Mouse (Mus musculus): Measurements from ENCODE around the gene Gm38392. TPM values are rescaled to one million over a fixed set of nuclear protein-coding genes. Genes with fewer than 3 reads are reported as not detected.

The Gm38392 gene
- polyA plus RNA-seq, 2 experiments: 5.4 TPM; not detected in 1

DNA sequence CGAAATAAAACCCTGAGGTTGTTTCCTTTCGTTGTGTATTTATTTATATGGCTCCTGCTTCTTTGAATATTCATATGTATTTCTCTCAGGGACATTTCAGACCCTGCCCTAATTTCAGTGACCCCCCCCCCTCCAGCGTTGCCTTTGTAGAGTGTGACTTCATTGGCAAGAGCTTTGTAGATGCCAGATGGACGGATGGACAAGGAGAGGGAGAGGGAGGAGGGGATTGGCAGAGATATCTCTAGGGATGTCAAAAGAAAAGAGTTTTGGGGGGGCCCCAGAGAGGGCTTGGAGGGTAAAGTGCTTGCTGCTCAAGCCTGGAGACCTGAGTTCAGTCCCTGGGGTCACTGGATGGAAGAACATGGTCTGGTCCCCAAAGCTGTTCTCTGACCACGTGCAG lies 83.6 kb downstream of the Gm38392 start:
- WGBS: 18% methylated on average over 5 of the region's 5 CpGs
- no peaks in the 10 kb centered on the region for H3K9me3 ChIP-seq (ENCODE audit: control insufficient read depth, low read length)
- H3K9ac ChIP-seq (ENCODE audit: low read depth, low read length, severe bottlenecking): no peak overlapping the region
- TF ChIP-seq POLR2A (IDR thresholded peaks at IDR 0.05; ENCODE audit: borderline replicate concordance, extremely low read depth, insufficient read depth, insufficient read length): no peak
- ATAC-seq (ENCODE audit: low FRiP score, low read depth): no peak
- H3K27me3 ChIP-seq (ENCODE audit: control insufficient read depth, insufficient read depth, low read length): peaks cover 99% of the 10 kb centered on the region
- H3K27ac ChIP-seq (replicated peaks; ENCODE audit: low read depth, low read length): no peak overlapping the region
- peaks cover 5% of the 10 kb centered on the region; the same call in 1 of the 2 replicates for H3K4me1 ChIP-seq (ENCODE audit: control insufficient read depth, insufficient read depth, low read length)
- H3K4me2 ChIP-seq (replicated peaks; ENCODE audit: low read depth, low read length, severe bottlenecking): no peak overlapping the region
- no peaks in the 10 kb centered on the region for H3K36me3 ChIP-seq (ENCODE audit: control insufficient read depth, insufficient read depth, low read length)
- no peak overlapping the region for H3K4me3 ChIP-seq (replicated peaks; ENCODE audit: low read length)
- no peak for DNase-seq (ENCODE audit: low spot score)

- Histone ChIP-seq H3K4me2 (replicated peaks; ENCODE audit: low read depth, low read length, severe bottlenecking) (no peak overlapping the region), H3K36me3 (ENCODE audit: control insufficient read depth, insufficient read depth, low read length) (no peaks in the 10 kb centered on the region), H3K27ac (replicated peaks; ENCODE audit: low read depth, low read length) (no peak overlapping the region), H3K9me3 (ENCODE audit: control insufficient read depth, low read length) (no peaks in the 10 kb centered on the region), H3K9ac (ENCODE audit: low read depth, low read length, severe bottlenecking) (no peak overlapping the region), H3K4me1 (ENCODE audit: control insufficient read depth, insufficient read depth, low read length) (peaks cover 5% of the 10 kb centered on the region; the same call in 1 of the 2 replicates), H3K27me3 (ENCODE audit: control insufficient read depth, insufficient read depth, low read length) (peaks cover 99% of the 10 kb centered on the region), H3K4me3 (replicated peaks; ENCODE audit: low read length) (no peak overlapping the region)
- no peak for TF ChIP-seq POLR2A (IDR thresholded peaks at IDR 0.05; ENCODE audit: borderline replicate concordance, extremely low read depth, insufficient read depth, insufficient read length)
- 6% methylated on average over 6 of the region's 6 CpGs for WGBS
- no peak for ATAC-seq (ENCODE audit: low FRiP score, low read depth)
- DNase-seq (ENCODE audit: low spot score): no peak
Observed at GRCm38 (mm10) chr3:88202986-88203385, 84.0 kb downstream of the Gm38392 start.

DNA sequence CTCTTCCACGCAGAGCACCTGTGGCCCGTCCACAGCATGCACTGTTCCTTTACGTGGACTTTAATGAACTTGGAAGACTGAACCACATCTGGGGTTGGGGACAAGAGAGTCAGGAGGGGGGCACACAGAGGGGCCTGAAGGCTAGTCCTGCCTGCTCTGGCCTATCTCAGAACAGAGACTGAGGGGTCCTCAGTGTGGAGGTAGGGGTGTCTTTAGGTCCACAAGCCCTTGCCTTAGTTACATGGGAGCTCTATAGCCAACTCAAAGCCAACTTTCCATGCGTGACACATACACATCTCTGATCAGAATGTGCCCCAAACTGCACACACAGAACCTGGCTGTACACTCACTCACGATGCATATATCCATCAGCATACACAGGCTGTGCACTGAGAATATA lies 85.4 kb downstream of the Gm38392 start:
- H3K4me2 ChIP-seq (replicated peaks; ENCODE audit: low read depth, low read length, severe bottlenecking): no peak overlapping the region
- no peak for DNase-seq (ENCODE audit: low spot score)
- no peak overlapping the region for H3K9ac ChIP-seq (ENCODE audit: low read depth, low read length, severe bottlenecking)
- no peaks in the 10 kb centered on the region for H3K36me3 ChIP-seq (ENCODE audit: control insufficient read depth, insufficient read depth, low read length)
- peaks cover 5% of the 10 kb centered on the region; the same call in 1 of the 2 replicates for H3K4me1 ChIP-seq (ENCODE audit: control insufficient read depth, insufficient read depth, low read length)
- no peak overlapping the region for H3K4me3 ChIP-seq (replicated peaks; ENCODE audit: low read length)
- no peak overlapping the region for H3K27ac ChIP-seq (replicated peaks; ENCODE audit: low read depth, low read length)
- no peak for ATAC-seq (ENCODE audit: low FRiP score, low read depth)
- TF ChIP-seq POLR2A (IDR thresholded peaks at IDR 0.05; ENCODE audit: borderline replicate concordance, extremely low read depth, insufficient read depth, insufficient read length): no peak
- 12% methylated on average over 5 of the region's 5 CpGs for WGBS
- no peaks in the 10 kb centered on the region for H3K9me3 ChIP-seq (ENCODE audit: control insufficient read depth, low read length)
- H3K27me3 ChIP-seq (ENCODE audit: control insufficient read depth, insufficient read depth, low read length): peaks cover 99% of the 10 kb centered on the region

DNA sequence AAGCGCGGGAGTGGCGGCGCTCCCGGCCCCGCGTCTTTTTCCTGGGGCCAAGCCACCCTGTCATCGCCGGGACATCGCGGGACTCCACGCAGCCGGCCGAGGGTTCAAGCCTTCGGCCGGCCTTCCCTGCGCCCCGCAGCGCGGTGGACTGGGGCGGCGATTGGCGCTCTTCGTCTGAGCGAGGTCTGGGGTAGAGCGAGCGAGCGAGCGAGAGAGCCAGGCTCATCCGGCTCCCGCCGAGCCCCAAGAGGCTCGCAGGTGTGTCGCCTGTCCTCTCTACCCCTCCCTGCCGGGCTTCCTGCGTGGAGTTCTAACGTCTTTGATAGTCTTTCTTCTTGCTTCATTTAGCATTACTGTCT lies 86.1 kb downstream of the Gm38392 start:
- Histone ChIP-seq H3K36me3 (ENCODE audit: control insufficient read depth, insufficient read depth, low read length) (no peaks in the 10 kb centered on the region), H3K4me1 (ENCODE audit: control insufficient read depth, insufficient read depth, low read length) (peaks cover 5% of the 10 kb centered on the region; the same call in 1 of the 2 replicates), H3K9me3 (ENCODE audit: control insufficient read depth, low read length) (no peaks in the 10 kb centered on the region), H3K4me2 (replicated peaks; ENCODE audit: low read depth, low read length, severe bottlenecking) (peak overlapping the region; percentile 43), H3K27me3 (ENCODE audit: control insufficient read depth, insufficient read depth, low read length) (peaks cover 98% of the 10 kb centered on the region), H3K27ac (replicated peaks; ENCODE audit: low read depth, low read length) (no peak overlapping the region), H3K9ac (ENCODE audit: low read depth, low read length, severe bottlenecking) (0 out of 2 replicates have a peak overlapping the region, but pooled peaks have one; percentile 36), H3K4me3 (replicated peaks; ENCODE audit: low read length) (peak overlapping the region; percentile 29)
- DNase-seq (ENCODE audit: low spot score) (no peak), ATAC-seq (ENCODE audit: low FRiP score, low read depth) (no peak)
- 0% methylated on average over 19 of the region's 37 CpGs for WGBS
- no peak for TF ChIP-seq POLR2A (IDR thresholded peaks at IDR 0.05; ENCODE audit: borderline replicate concordance, extremely low read depth, insufficient read depth, insufficient read length)

DNA sequence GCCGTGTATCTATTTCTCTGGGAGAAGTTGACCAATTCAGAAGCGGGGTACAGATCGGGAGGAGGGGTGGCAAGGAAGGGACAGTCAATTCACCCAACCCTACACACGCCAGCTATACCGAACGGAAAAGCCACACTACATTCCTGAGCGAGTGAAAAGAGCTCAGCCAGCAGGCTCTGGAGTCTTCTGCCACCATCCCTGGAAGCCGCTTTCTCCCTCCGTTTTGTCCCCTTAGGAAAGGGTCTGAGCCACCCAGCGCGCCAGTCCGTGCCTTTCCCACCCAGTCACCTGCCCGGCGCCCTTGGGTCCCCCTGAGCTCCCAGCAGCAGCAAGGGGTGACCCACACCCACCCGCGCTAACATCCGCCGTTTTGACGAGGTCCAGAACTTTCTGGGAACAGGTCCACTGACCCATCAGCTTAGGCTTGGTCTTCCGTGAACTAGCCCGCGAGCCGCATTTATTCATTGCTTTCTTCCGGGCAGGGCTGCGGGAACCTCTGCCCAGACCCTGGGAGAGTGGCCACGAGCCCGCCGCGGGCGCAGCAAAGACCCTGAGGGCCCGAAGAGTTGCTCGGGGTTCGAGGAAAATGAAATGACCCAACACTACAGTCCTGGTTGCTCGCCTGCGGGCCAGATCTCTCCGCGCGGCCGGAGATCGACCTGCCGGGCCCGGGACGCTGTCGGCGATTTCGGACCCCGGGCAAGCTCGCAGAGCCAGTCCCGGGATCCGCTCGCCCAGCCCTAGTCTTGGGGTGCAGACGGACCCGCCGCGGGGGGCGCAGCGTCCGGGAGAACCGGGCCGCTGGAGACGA lies 86.6 kb downstream of the Gm38392 start:
- WGBS: under 1% methylated on average over 51 of the region's 61 CpGs
- 0 out of 2 replicates have a peak overlapping the region, but pooled peaks have one; percentile 36 for H3K9ac ChIP-seq (ENCODE audit: low read depth, low read length, severe bottlenecking)

More for the DNA sequence above, 86.6 kb downstream of the Gm38392 start:
- DNase-seq (ENCODE audit: low spot score): no peak
- Histone ChIP-seq H3K9me3 (ENCODE audit: control insufficient read depth, low read length) (no peaks in the 10 kb centered on the region), H3K27me3 (ENCODE audit: control insufficient read depth, insufficient read depth, low read length) (peaks cover 98% of the 10 kb centered on the region), H3K27ac (replicated peaks; ENCODE audit: low read depth, low read length) (no peak overlapping the region), H3K4me2 (replicated peaks; ENCODE audit: low read depth, low read length, severe bottlenecking) (peak overlapping the region; percentile 43), H3K4me3 (replicated peaks; ENCODE audit: low read length) (peak overlapping the region; percentile 29), H3K36me3 (ENCODE audit: control insufficient read depth, insufficient read depth, low read length) (no peaks in the 10 kb centered on the region), H3K4me1 (ENCODE audit: control insufficient read depth, insufficient read depth, low read length) (peaks cover 5% of the 10 kb centered on the region; the same call in 1 of the 2 replicates)
- TF ChIP-seq POLR2A (IDR thresholded peaks at IDR 0.05; ENCODE audit: borderline replicate concordance, extremely low read depth, insufficient read depth, insufficient read length): no peak
- ATAC-seq (ENCODE audit: low FRiP score, low read depth): no peak

All from limb, embryonic 14.5 days (tissue).